Mouse (Mus musculus) megakaryocyte, embryonic 14.5 days (primary cell): ENCODE measurements around the gene Sat2. TPM values are rescaled to one million over a fixed set of nuclear protein-coding genes. Genes with fewer than 3 reads are reported as not detected.

Experiments used
- H3K27me3 ChIP-seq: replicated peaks from 2 replicates; pipeline ENCODE3; 2012; ENCODE audit warnings: inconsistent platforms
- H3K36me3 ChIP-seq: replicated peaks from 2 replicates; pipeline ENCODE3; 2012; ENCODE audit warnings: low read length, inconsistent platforms, mixed read lengths
- H3K4me1 ChIP-seq: 2 replicates; pipeline ENCODE4 v1.6.1; 2012; ENCODE audit warnings: inconsistent platforms
- H3K4me3 ChIP-seq: replicated peaks from 2 replicates; pipeline ENCODE3; 2012; ENCODE audit warnings: moderate library complexity, mild to moderate bottlenecking, inconsistent platforms
- H3K9me3 ChIP-seq: 2 replicates; pipeline ENCODE4 v1.6.1; 2012; ENCODE audit warnings: inconsistent platforms
- FLI1 ChIP-seq: IDR thresholded peaks from 2 replicates; pipeline ENCODE4 v1.6.1; 2012; ENCODE audit warnings: low read length, inconsistent platforms, mixed read lengths
- GATA1 ChIP-seq: IDR thresholded peaks from 3 replicates; pipeline ENCODE4 v1.6.1; 2012; ENCODE audit warnings: mixed read lengths, low read length, inconsistent platforms, borderline replicate concordance
- polyA plus RNA-seq: library from polyadenylated mRNA; stranded (reverse); fragments of >175 nt; gene quantifications from 2 replicates; pipeline ENCODE4 v1.2.3, GENCODE M21; 2012; ENCODE audit warnings: low replicate concordance; ENCODE audit not compliant: insufficient read depth

Sat2 gene
- not detected in 2 replicates for polyA plus RNA-seq

DNA sequence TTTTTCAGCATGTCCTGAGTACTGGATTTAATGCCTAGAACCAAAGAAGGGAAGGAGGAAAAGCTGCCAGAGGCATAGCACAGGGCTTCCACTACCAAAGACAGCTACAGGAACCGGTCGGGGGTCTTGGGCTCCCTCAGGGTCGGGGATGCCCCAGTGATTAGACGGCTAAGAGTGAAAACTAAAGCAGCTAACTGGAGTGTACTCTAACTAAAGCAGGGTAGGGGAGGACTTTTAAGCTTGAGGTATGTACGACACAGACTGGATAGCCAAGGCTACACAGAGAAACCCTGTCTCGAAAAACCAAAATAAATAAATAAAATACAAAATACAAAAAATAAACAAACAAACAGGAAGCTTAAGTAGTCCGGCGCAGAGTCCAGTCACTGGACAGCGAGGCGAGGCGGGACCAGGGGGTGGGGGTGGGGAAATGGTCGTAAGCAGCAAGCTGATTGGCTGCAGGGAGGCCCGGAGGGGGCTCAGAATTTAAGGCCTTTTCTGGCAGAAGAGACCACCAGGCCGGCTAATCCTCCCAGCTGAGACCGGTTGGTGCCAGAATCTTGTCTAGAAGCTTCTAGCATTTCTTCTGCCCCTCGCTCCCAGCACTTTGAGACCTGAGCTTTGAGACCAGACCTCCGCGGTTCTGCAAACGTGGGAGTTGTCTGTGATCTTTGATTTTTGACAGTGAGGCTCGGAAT lies at the start of gene Sat2:
Sat2 (plus strand) TSS at position 454 of the 698 bp plus-strand sequence.
- TF ChIP-seq FLI1 = no peak
- TF ChIP-seq GATA1 = no peak
- H3K9me3 ChIP-seq = no peaks in the 10 kb centered on the region
- no peaks in the 10 kb centered on the region for H3K36me3 ChIP-seq
- peaks cover 26% of the 10 kb centered on the region for H3K27me3 ChIP-seq
- H3K4me1 ChIP-seq = peaks cover 28% of the 10 kb centered on the region
- peak within 1 kb of the TSS; percentile 89 for H3K4me3 ChIP-seq

DNA sequence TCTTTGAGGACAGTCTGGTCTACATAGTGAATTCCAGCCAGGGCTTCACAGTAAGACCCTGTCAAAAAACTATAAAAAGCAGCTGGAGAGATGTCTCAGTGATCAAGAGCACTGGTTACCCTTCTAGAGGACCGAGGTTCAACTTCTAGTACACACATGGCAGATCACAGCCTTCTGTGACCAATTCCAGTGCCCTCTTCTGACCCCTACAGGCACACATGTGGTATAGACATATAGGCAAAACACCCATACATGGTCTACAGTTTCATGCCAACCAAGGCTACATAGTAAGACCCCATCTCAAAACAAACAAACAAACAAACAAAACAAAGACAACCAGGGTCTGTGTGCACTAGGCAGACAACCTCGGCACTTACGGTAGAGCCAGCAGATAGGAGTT lies 46.6 kb upstream of the Sat2 start:
- Histone ChIP-seq H3K4me3 (no peak overlapping the region), H3K27me3 (no peaks in the 10 kb centered on the region), H3K36me3 (peaks cover 72% of the 10 kb centered on the region), H3K4me1 (peaks cover 67% of the 10 kb centered on the region), H3K9me3 (no peaks in the 10 kb centered on the region)
- TF ChIP-seq FLI1 (no peak), GATA1 (no peak)

DNA sequence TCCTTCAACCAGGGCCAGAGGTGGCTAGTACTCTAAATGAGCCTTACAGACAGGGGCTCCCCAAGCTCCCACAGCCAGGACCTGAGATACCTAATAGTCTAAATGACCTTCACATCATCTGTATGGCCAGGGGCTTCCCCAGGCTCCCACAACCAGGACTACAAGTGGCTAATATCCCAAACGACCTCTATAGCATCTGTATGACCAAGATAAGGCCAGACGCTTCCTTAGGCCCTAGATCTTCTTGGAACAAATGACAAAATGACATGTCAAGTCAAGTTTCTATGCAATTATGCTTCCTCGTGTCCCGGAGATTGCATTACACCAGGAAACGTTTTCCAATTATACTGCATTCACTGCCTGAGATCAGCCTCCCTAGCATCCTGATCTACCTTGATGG lies 45.5 kb upstream of the Sat2 start:
- Histone ChIP-seq H3K27me3 (no peaks in the 10 kb centered on the region), H3K36me3 (peaks cover 61% of the 10 kb centered on the region), H3K4me3 (peak overlapping the region; percentile 76), H3K9me3 (no peaks in the 10 kb centered on the region), H3K4me1 (peaks cover 67% of the 10 kb centered on the region)
- TF ChIP-seq FLI1 = no peak
- TF ChIP-seq GATA1 = no peak

DNA sequence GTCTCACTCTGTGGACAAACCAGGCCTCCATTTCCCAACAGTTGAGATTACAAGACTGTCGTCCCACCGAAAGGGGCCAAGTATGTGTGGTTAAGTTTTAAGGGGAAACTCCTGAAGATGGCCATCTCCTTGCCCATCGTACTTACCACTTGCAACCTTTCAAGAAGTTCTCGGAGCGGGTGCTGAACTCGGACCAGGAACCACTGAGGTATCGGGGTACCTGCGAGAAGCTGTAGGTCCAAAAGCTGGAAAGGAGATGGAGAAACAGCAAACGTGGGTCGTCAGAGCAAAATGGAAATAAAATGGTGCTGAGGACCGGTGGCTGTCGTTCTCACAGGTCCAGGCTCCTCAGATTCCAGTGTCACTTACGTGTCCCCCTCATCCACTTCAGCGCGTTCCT lies 43.5 kb upstream of the Sat2 start:
- TF ChIP-seq FLI1 (no peak), GATA1 (no peak)
- H3K4me1 ChIP-seq = peaks cover 64% of the 10 kb centered on the region
- peaks cover 49% of the 10 kb centered on the region for H3K36me3 ChIP-seq

DNA sequence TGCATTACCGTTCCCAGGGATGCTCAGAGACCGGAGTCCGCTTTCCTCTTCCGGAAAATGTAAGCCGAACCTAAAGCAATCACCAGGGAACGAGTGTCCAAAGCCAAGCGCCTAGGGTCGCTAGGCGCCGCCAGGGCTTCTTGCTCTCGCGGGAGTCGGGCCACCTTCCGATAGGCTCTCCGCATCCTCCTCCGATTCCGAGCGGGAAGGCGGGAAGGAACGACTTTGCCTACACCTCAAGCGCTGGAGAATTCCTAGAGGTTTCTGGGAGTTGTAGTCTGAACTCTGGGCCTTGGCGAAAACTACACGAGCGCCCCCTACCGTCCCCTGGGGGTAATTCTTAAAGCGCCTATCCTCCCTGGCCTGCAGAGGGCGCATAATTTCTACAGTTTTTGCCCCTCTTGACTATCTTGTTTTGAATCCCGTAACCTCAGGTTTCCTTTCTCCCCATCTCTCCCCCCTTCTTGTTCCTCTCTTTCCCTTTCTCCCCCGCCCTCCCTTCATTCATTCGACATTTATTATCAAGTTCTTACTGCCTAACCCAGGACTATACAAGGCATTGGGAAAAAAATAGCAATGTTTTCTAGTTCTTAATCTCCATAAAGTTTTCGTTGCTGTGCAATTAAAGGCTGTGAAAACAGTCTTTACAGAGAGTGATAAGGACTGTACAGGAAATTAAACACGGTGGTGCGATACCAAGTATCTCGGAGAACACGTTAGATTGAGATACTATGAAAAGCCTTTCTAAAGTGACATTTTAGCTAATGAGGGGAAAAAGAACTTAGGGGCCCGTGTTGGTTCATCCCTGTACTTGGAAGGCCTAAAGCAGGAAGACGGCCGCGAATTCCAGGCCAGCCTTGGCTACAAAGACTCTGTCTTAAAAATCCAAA lies 42.5 kb upstream of the Sat2 start:
- Histone ChIP-seq H3K36me3 (peaks cover 50% of the 10 kb centered on the region), H3K27me3 (no peaks in the 10 kb centered on the region), H3K4me1 (peaks cover 68% of the 10 kb centered on the region), H3K9me3 (no peaks in the 10 kb centered on the region), H3K4me3 (peak overlapping the region; percentile 100)
- TF ChIP-seq GATA1 (no peak), FLI1 (no peak)

More for the DNA sequence above, 43.5 kb upstream of the Sat2 start:
- Histone ChIP-seq H3K27me3 (no peaks in the 10 kb centered on the region), H3K9me3 (no peaks in the 10 kb centered on the region), H3K4me3 (peak overlapping the region; percentile 100)

DNA sequence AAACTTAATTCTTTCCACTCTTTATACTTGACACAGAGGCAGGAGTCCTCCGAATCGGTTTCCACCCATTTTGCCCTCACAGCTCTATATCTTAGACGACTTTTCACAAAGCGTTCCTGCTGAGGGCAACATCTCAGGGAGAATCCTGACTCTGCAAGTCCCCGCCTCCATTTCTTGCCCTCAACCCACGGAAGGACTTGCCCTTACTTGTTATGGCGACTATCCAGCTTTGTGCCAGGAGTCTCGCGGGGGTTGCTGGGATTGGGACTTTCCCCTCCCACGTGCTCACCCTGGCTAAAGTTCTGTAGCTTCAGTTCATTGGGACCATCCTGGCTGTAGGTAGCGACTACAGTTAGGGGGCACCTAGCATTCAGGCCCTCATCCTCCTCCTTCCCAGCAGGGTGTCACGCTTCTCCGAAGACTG lies 41.7 kb upstream of the Sat2 start, which contains the start of the genes Wrap53 and Trp53:
Wrap53 (minus strand) TSS at position 165 of the 424 bp plus-strand sequence.
Trp53 (plus strand) TSS at position 269 of the 424 bp plus-strand sequence.
- peaks cover 68% of the 10 kb centered on the region for H3K4me1 ChIP-seq
- no peak for TF ChIP-seq FLI1
- TF ChIP-seq GATA1 = no peak
- peak within 1 kb of the TSS; percentile 100 for H3K4me3 ChIP-seq
- H3K27me3 ChIP-seq = no peaks in the 10 kb centered on the region
- peaks cover 49% of the 10 kb centered on the region for H3K36me3 ChIP-seq
- no peaks in the 10 kb centered on the region for H3K9me3 ChIP-seq

DNA sequence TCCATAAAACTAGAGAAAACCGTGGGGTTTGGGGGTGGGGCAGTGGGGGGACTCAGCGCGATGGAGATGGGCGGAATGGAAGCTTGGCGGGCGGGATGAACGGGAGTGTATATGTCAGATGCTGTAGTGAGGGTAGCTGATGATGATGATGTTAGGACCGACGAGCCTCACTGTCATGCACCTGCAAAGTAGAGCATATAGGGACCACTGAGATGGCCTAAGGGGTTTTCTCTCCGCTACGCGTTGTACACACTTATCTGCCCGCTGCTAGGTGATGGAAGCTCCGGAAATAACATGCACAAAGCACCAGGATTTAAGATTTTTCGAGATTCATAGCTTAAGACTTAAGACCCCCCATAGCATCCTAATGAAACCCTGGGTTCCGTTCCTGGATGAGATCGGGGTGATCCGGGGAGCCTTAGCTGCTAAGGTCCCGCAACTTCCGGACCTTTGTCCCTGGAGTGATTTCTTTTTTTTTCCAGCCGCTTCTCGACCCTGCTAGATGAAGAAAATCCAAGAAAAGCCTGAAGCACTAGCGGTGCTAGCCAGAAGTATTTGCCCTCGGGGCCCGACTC lies 41.2 kb upstream of the Sat2 start:
- Histone ChIP-seq H3K4me1 (peaks cover 68% of the 10 kb centered on the region), H3K4me3 (peak overlapping the region; percentile 100), H3K27me3 (no peaks in the 10 kb centered on the region), H3K9me3 (no peaks in the 10 kb centered on the region), H3K36me3 (peaks cover 43% of the 10 kb centered on the region)
- no peak for TF ChIP-seq GATA1
- no peak for TF ChIP-seq FLI1

DNA sequence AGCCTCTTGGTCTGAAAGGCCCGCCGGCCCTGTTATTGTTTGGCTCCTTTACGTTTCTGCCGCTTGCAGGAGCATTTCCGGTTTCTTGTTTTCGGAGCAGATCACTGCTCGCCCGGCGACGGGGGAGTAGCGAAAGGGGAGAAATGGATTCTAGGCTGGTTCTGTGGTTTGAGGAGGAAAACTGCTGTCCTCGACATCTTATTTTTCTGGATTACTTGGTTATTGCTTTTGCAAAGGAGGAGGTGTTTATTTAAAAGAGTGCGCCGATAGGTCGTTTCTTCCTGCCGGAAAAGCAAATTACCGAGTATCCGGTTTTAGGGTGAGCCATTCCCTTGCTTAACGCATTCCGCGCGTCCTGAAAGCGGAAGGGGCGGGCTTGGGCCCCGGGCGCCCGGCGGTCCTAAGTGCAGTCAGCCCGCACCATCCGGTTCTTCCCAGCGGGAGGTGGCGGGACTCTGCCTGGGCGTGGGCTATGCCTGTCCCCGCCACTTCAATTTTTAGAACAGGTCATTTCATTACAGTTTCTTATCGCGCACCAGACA lies 40.6 kb upstream of the Sat2 start:
- Histone ChIP-seq H3K4me3 (peak overlapping the region; percentile 100), H3K9me3 (no peaks in the 10 kb centered on the region), H3K36me3 (peaks cover 41% of the 10 kb centered on the region), H3K27me3 (no peaks in the 10 kb centered on the region), H3K4me1 (peaks cover 68% of the 10 kb centered on the region)
- no peak for TF ChIP-seq GATA1
- no peak; the same call in 1 of the 2 replicates for TF ChIP-seq FLI1

DNA sequence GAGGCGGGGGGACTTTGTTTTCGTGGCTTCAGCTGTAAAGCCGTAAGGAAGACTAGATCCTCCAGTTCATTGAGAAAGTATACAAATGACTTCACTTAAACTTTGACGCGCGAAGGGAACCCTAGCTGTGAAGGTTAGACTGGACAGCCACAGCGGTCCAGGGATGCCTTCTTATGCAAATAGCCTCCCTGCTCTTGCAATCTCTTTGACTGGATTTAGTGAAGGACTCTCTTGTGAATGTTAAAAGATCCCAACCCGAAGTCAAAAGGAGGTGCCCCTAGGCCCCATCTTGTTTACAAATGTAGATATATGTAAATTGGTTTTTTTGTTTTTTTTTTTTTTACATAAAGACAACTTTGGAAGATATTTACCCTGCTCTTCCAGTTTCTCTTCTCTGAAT lies 40.0 kb upstream of the Sat2 start:
- peaks cover 68% of the 10 kb centered on the region for H3K4me1 ChIP-seq
- H3K9me3 ChIP-seq = no peaks in the 10 kb centered on the region
- H3K36me3 ChIP-seq = peaks cover 42% of the 10 kb centered on the region
- H3K4me3 ChIP-seq = peak overlapping the region; percentile 100
- TF ChIP-seq FLI1 = no peak
- no peaks in the 10 kb centered on the region for H3K27me3 ChIP-seq
